Mouse (Mus musculus) Muller cell, postnatal 12 days (primary cell): ENCODE measurements around the gene Ehbp1l1.
A peak's percentile ranks its signal among the peaks of the same experiment; 100 is the strongest.

ENCODE experiments used
- DNase-seq: peaks from one replicate; pipeline ENCODE4 v3.0.0-alpha.2; 2015; ENCODE audit errors: inconsistent ontology term

The Ehbp1l1 gene

DNA sequence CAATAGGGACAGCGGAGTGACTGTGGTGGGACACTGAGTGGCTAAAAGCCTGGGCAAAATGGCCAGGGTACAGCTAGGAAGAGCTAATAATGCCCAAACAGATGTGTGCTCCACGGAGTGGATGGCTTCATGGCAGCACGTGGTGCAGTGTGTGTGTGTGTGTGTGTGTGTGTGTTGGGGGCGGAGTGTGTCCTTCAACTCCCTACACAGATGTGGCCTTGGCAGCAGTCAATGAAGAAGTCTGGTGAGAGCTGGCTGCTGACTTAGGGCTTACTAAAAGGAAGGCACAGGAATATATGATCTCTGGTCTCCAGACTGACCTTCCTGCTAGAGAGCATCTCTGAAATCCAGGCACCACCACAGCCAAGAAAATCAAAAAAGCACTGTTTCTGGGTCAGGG is 57.7 kb downstream of the Ehbp1l1 start:
- no peak for DNase-seq

DNA sequence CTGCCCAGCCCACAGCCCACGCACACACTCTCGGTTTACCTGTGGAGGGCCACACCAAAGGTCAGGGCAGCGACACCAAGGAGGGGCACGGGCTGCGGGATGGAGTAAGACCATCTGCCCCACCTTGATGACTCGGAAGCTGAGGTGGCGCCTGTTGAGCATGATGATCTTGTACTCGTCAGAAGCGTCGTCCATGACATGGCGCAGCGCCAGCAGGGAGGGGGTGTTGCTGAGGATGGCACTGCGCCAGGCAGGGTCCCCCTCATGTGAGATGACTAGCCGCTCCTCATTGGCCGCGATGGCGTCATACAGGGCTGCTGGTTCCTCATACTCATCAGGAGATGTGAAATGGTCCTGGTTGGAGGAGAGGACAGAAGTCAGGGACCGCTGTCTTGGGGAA is 59.7 kb downstream of the Ehbp1l1 start:
- no peak for DNase-seq

GRCm38 (mm10) chr19:5665465-5665864 is 60.7 kb downstream of the Ehbp1l1 start:
- DNase-seq = no peak

- no peak for DNase-seq
Observed at GRCm38 (mm10) chr19:5664669-5665257, 61.4 kb downstream of the Ehbp1l1 start.

- peak; percentile 95 for DNase-seq
Observed at GRCm38 (mm10) chr19:5662981-5663913, 62.9 kb downstream of the Ehbp1l1 start, which contains the start of gene Sipa1. Gene Sipa1, minus strand, starts transcription at chr19:5663707.

DNA sequence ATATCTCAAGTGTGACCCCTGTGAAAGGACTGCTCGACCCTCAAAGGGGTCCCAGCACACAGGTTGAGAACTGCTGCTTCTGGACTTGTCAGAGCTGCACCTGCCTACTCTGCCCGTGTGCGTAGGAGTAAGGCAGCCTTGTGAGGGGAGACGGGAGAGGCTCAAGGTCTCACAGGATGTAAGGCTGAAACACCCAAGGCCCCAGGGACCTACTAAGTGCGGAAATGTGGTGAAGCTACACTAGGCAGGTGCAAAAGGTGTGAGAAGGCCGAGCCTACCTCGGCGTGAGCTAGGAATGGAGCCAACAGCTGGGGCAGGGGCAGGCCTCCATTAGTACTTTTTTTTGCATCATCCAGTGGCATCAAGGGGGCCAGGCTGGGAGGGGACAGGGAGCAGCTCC is 63.8 kb downstream of the Ehbp1l1 start:
- DNase-seq = no peak

GRCm38 (mm10) chr19:5660942-5661751 is 65.0 kb downstream of the Ehbp1l1 start:
- no peak for DNase-seq
